Mouse (Mus musculus): ENCODE data around the gene Apold1.

Apold1 gene

DNA sequence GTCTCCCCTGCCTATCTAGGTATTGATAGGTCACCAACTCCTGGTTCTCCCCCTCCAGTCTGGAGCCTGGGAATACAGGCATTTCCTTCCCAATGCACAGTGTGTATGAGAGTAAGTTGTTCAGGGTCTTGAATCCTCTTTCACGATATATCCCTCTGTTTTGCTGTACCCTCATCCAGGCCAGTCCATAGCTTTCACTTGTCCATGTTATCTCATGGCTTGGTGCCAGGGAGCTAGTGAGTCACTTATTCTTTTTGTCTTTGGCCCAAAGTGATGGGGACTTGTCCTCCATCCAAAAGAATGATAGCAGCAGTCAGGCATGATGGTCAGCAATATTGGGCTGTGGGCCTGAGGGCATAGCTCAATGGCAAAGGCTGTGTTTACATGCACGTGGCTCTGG, 45.2 kb downstream of the Apold1 start:
- no peak for DNase-seq (ENCODE audit: low spot score in 2 of 2)

DNA sequence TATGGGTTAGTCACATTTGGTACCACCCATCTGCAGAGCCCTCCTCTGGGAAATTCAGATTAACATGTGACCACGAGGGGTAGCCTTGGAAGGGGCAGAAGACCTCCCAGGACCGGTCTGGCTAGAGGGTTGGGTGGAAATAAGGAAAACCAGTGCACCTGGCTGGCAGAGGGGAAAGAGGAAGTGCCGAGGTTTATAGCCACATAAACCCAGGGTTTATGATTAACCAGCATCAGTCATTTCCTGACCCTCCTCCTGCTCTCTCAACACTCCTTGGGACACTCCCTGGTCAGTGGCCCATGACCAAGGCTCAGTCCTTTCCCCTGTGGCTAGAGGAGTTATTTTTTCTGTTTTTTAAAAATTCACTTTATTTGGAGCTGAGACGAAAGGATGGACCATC, 47.7 kb downstream of the Apold1 start:
- no peak for DNase-seq (ENCODE audit: low spot score in 2 of 2)

All from right cerebral cortex, postnatal 10 days (tissue).